Mouse (Mus musculus): ENCODE measurements around the gene Aspn. TPM values are rescaled to one million over a fixed set of nuclear protein-coding genes. Genes with fewer than 3 reads are reported as not detected.

Aspn gene
- 4.9 and 7.9 TPM in 2 replicates for polyA plus RNA-seq (2015; fragmentation: Nextera tagmentation; extraction: Ambion mirVana)

DNA sequence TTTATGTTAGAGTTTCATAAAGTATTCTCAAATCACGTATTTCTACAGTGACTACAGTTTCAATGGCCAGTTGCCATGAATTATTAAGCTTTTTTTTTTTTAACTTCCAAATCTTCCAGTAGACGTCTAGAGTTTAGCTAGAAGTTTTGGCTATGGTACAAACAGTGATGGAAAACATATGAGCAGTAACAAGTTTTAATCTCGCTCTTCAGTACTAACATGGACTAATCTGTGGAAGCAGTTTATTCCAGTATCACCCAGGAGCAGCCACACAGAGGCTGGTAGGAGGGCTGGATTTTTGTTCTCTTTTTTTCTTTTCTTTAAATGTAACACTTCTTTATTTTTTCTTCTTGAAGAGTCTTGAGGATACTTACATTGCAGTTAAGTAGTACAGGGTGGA, at the start of gene Aspn:
Gene Aspn (plus strand): TSS at position 165 of the 400 bp plus-strand sequence.

GRCm38 (mm10) chr13:49504510-49504909, 39.7 kb upstream of the Aspn start, which contains the start of gene Ecm2:
Ecm2 (plus strand) TSS chr13:49504810.

GRCm38 (mm10) chr13:49581541-49582530, 37.6 kb downstream of the Aspn start, which contains the start of gene Omd:
Omd (plus strand) TSS chr13:49582462.

GRCm38 (mm10) chr13:49607714-49608113, 63.5 kb downstream of the Aspn start, which contains the start of gene Ogn:
Ogn (plus strand) TSS chr13:49608046.

Other genes starting within 250 kb of the Aspn start
- gene Fgd3, start 224.1 kb upstream of the Aspn start, polyA plus RNA-seq (2015; fragmentation: Nextera tagmentation; extraction: Ambion mirVana) = 1.6 and 1.7 TPM in 2 replicates
- gene Bicd2, start 202.9 kb upstream of the Aspn start, polyA plus RNA-seq (2015; fragmentation: Nextera tagmentation; extraction: Ambion mirVana) = 23.9 and 26.0 TPM in 2 replicates
- 11.2 and 11.6 TPM in 2 replicates for gene Ippk, start 123.2 kb upstream of the Aspn start, polyA plus RNA-seq (2015; fragmentation: Nextera tagmentation; extraction: Ambion mirVana)
- 0.50 and 0.65 TPM in 2 replicates for gene Tes3-ps, start 51.1 kb upstream of the Aspn start, polyA plus RNA-seq (2015; fragmentation: Nextera tagmentation; extraction: Ambion mirVana)
- gene Ecm2, start 39.6 kb upstream of the Aspn start, polyA plus RNA-seq (2015; fragmentation: Nextera tagmentation; extraction: Ambion mirVana) = 2.5 and 3.4 TPM in 2 replicates
- 0.82 and 1.9 TPM in 2 replicates for gene Omd, start 38.0 kb downstream of the Aspn start, polyA plus RNA-seq (2015; fragmentation: Nextera tagmentation; extraction: Ambion mirVana)
- gene Ogn, start 63.6 kb downstream of the Aspn start, polyA plus RNA-seq (2015; fragmentation: Nextera tagmentation; extraction: Ambion mirVana) = 9.7 and 18.9 TPM in 2 replicates
- 6.6 and 6.8 TPM in 2 replicates for gene Cenpp, start 108.3 kb downstream of the Aspn start, polyA plus RNA-seq (2015; fragmentation: Nextera tagmentation; extraction: Ambion mirVana)
- 14.8 and 16.7 TPM in 2 replicates for gene Nol8, start 108.6 kb downstream of the Aspn start, polyA plus RNA-seq (2015; fragmentation: Nextera tagmentation; extraction: Ambion mirVana)
- gene Iars, start 137.7 kb downstream of the Aspn start, polyA plus RNA-seq (2015; fragmentation: Nextera tagmentation; extraction: Ambion mirVana) = 29.9 and 33.7 TPM in 2 replicates

Measured in neural tube, postnatal 0 days (tissue).